Mouse (Mus musculus) limb, embryonic 14.5 days (tissue): ENCODE measurements around the gene Dcun1d3. TPM values are rescaled to one million over a fixed set of nuclear protein-coding genes. Genes with fewer than 3 reads are reported as not detected.

Experiments
- ATAC-seq: fragments of 200-750 bp; cut with Nextera tagmentation; 2 replicates; pipeline ENCODE4 v1.8.0; 2017; ENCODE audit warnings: low read depth, moderate number of reproducible peaks, moderate TSS enrichment; ENCODE audit not compliant: low FRiP score
- DNase-seq: peaks from one replicate; pipeline ENCODE4 v3.0.0-alpha.2; 2015; ENCODE audit warnings: low spot score
- H3K27ac ChIP-seq: fragments of 300-500 bp; sonication (generic); replicated peaks from 2 replicates; pipeline ENCODE4 v1.5.1; 2014; ENCODE audit warnings: low read depth, mild to moderate bottlenecking, low read length, moderate library complexity, mixed read lengths
- H3K27me3 ChIP-seq: fragments of 300-500 bp; sonication (generic); 2 replicates; pipeline ENCODE4 v1.6.1; 2014; ENCODE audit warnings: low read length, mixed read lengths; ENCODE audit not compliant: control insufficient read depth, insufficient read depth
- H3K36me3 ChIP-seq: fragments of 300-500 bp; sonication (generic); 2 replicates; pipeline ENCODE4 v1.6.1; 2014; ENCODE audit warnings: mild to moderate bottlenecking, low read length, moderate library complexity, mixed read lengths; ENCODE audit not compliant: control insufficient read depth, insufficient read depth
- H3K4me1 ChIP-seq: fragments of 300-500 bp; sonication (generic); 2 replicates; pipeline ENCODE4 v1.6.1; 2014; ENCODE audit warnings: antibody characterized with exemption, low read length, mixed read lengths; ENCODE audit not compliant: control insufficient read depth, insufficient read depth
- H3K4me2 ChIP-seq: fragments of 300-500 bp; sonication (generic); replicated peaks from 2 replicates; pipeline ENCODE4 v1.6.1; 2014; ENCODE audit warnings: low read depth, mild to moderate bottlenecking, low read length, moderate library complexity; ENCODE audit not compliant: severe bottlenecking
- H3K4me3 ChIP-seq: fragments of 300-500 bp; sonication (generic); replicated peaks from 2 replicates; pipeline ENCODE4 v1.5.1; 2014; ENCODE audit warnings: low read length
- H3K9ac ChIP-seq: fragments of 300-500 bp; sonication (generic); 2 replicates; pipeline ENCODE4 v1.6.1; 2014; ENCODE audit warnings: mild to moderate bottlenecking, low read depth, low read length, moderate library complexity; ENCODE audit not compliant: severe bottlenecking
- H3K9me3 ChIP-seq: fragments of 300-500 bp; sonication (generic); 2 replicates; pipeline ENCODE4 v1.6.1; 2016; ENCODE audit warnings: low read length; ENCODE audit not compliant: control insufficient read depth
- POLR2A ChIP-seq: fragments of 200-500 bp; IDR thresholded peaks from 2 replicates; pipeline ENCODE4 v1.8.0; 2012; ENCODE audit warnings: inconsistent platforms, mild to moderate bottlenecking, moderate library complexity, borderline replicate concordance; ENCODE audit not compliant: insufficient read depth, insufficient read length; ENCODE audit errors: extremely low read depth
- WGBS: fragments of 180-500 bp; shearing (Covaris S2); extraction: QIAGEN DNeasy Blood & Tissue Kit; methylation state at CpG from one replicate; pipeline ENCODE4 v1.1.7; 2014; 5-methylcytosine and 5-hydroxymethylcytosine counted together
- polyA plus RNA-seq, 2 experiments: library from polyadenylated mRNA; depleted of rRNA in 1 of 2; stranded (reverse) in 1 of 2; unstranded in 1 of 2; fragments of >200 nt; fragmentation: Nextera tagmentation in 1 of 2; extraction: Ambion mirVana in 1 of 2; gene quantifications; 2 replicates each; pipeline versions ENCODE4 v1.2.1 to v1.2.3; 2012 to 2014

The Dcun1d3 gene
- polyA plus RNA-seq, 2 experiments, result 6.6 to 7.5 TPM

- DNase-seq (peak; percentile 18), ATAC-seq (peak; percentile 69)
- peak overlapping the region; percentile 34 for H3K9ac ChIP-seq
- H3K4me3 ChIP-seq, result no peak overlapping the region
- peak overlapping the region; percentile 79 for H3K27ac ChIP-seq
- TF ChIP-seq POLR2A, result no peak
- H3K4me1 ChIP-seq, result peaks cover 10% of the 10 kb centered on the region
- 28% methylated on average over 6 of the region's 6 CpGs for WGBS
- H3K4me2 ChIP-seq, result 0 out of 2 replicates have a peak overlapping the region, but pooled peaks have one; percentile 4
- no peaks in the 10 kb centered on the region for H3K9me3 ChIP-seq
- H3K27me3 ChIP-seq, result no peaks in the 10 kb centered on the region
- H3K36me3 ChIP-seq, result peaks cover 30% of the 10 kb centered on the region
These were observed 34.6 kb downstream of the Dcun1d3 start for GRCm38 (mm10) chr7:119861335-119862091.

DNA sequence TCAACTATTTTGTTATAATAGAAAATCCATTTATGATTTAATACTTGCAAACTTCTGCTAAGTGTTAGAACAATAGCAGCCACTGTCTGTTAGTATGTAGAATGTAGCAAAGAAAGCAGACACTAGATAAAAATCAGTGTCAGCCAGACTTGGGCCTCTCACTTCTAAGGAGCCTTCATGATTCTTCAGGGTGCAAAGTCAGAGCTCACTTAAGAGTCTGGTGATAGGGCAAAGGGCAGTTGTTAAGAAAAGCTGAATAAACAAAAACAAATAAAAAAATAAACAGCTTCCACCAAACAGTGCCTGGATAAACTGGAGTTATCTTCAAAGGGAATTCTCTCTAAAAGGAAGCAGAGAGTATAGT lies 35.1 kb downstream of the Dcun1d3 start:
- TF ChIP-seq POLR2A, result no peak
- Histone ChIP-seq H3K9ac (peak overlapping the region; percentile 34; the same call in 1 of the 2 replicates), H3K4me1 (peaks cover 10% of the 10 kb centered on the region), H3K27ac (no peak overlapping the region), H3K4me2 (no peak overlapping the region), H3K36me3 (peaks cover 34% of the 10 kb centered on the region), H3K27me3 (no peaks in the 10 kb centered on the region), H3K9me3 (no peaks in the 10 kb centered on the region), H3K4me3 (no peak overlapping the region)
- no peak for ATAC-seq
- no peak for DNase-seq

GRCm38 (mm10) chr7:119860554-119860953 lies 35.5 kb downstream of the Dcun1d3 start:
- H3K27ac ChIP-seq, result no peak overlapping the region
- H3K36me3 ChIP-seq, result peaks cover 34% of the 10 kb centered on the region
- H3K9me3 ChIP-seq, result no peaks in the 10 kb centered on the region
- 80% methylated on average over 2 of the region's 2 CpGs for WGBS
- ATAC-seq (no peak), DNase-seq (no peak)
- TF ChIP-seq POLR2A, result no peak
- H3K27me3 ChIP-seq, result no peaks in the 10 kb centered on the region
- no peak overlapping the region for H3K4me2 ChIP-seq
- no peak overlapping the region for H3K4me3 ChIP-seq
- H3K9ac ChIP-seq, result no peak overlapping the region
- peaks cover 10% of the 10 kb centered on the region for H3K4me1 ChIP-seq

GRCm38 (mm10) chr7:119860116-119860515 lies 36.0 kb downstream of the Dcun1d3 start:
- Histone ChIP-seq H3K9ac (no peak overlapping the region), H3K27ac (no peak overlapping the region), H3K36me3 (peaks cover 34% of the 10 kb centered on the region), H3K4me1 (peaks cover 10% of the 10 kb centered on the region), H3K9me3 (no peaks in the 10 kb centered on the region), H3K4me3 (no peak overlapping the region), H3K4me2 (no peak overlapping the region), H3K27me3 (no peaks in the 10 kb centered on the region)
- WGBS, result 73% methylated on average over 3 of the region's 3 CpGs
- DNase-seq (no peak), ATAC-seq (no peak)
- no peak for TF ChIP-seq POLR2A

DNA sequence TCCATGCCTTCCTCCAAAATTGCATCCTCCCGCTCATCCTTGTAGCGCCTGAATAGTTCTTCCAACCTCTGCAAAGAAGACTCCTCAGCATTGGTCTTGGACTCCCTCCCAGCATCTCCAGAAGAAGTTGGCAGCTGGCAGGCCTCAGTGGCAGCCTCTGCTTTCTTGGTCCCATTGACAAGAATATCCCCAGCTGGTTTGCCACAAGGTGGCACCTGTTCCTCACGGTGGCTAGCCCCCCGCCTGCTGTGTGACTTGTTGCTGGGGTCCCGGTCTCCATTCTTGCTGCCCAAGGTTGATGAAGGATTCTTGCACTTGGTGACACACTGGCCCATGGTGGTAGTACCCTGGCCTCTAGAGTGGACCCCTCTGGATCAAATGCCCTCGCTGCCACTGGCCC lies 36.6 kb downstream of the Dcun1d3 start:
- DNase-seq, result no peak

More for the DNA sequence above, 36.6 kb downstream of the Dcun1d3 start:
- WGBS, result 84% methylated on average over 6 of the region's 6 CpGs
- Histone ChIP-seq H3K36me3 (peaks cover 40% of the 10 kb centered on the region), H3K4me2 (no peak overlapping the region), H3K4me1 (peaks cover 10% of the 10 kb centered on the region), H3K27me3 (no peaks in the 10 kb centered on the region), H3K9ac (no peak overlapping the region), H3K27ac (no peak overlapping the region), H3K9me3 (no peaks in the 10 kb centered on the region), H3K4me3 (no peak overlapping the region)
- no peak for ATAC-seq
- no peak for TF ChIP-seq POLR2A
